Mouse (Mus musculus) lung, embryonic 14.5 days (tissue): ENCODE results near the gene Thy1. TPM values are rescaled to one million over a fixed set of nuclear protein-coding genes. Genes with fewer than 3 reads are reported as not detected.

Experiments
- ATAC-seq: fragments of 200-750 bp; cut with Nextera tagmentation; 2 replicates; pipeline ENCODE4 v1.8.0; 2017; ENCODE audit warnings: mild to moderate bottlenecking, moderate TSS enrichment, moderate library complexity; ENCODE audit not compliant: insufficient read depth
- DNase-seq: peaks from one replicate; pipeline ENCODE4 v3.0.0-alpha.2; 2015
- H3K27ac ChIP-seq: fragments of 300-500 bp; sonication (generic); 2 replicates; pipeline ENCODE4 v1.5.1; 2014; ENCODE audit warnings: low read depth, mild to moderate bottlenecking, moderate library complexity
- H3K27me3 ChIP-seq: fragments of 300-500 bp; sonication (generic); 2 replicates; pipeline ENCODE4 v1.6.1; 2014; ENCODE audit warnings: low read length, control low read depth; ENCODE audit not compliant: insufficient read depth
- H3K36me3 ChIP-seq: fragments of 300-500 bp; sonication (generic); 2 replicates; pipeline ENCODE4 v1.6.1; 2014; ENCODE audit warnings: control low read depth; ENCODE audit not compliant: insufficient read depth
- H3K4me1 ChIP-seq: fragments of 300-500 bp; sonication (generic); 2 replicates; pipeline ENCODE4 v1.6.1; 2014; ENCODE audit warnings: antibody characterized with exemption, control low read depth; ENCODE audit not compliant: insufficient read depth
- H3K4me2 ChIP-seq: fragments of 300-500 bp; sonication (generic); 2 replicates; pipeline ENCODE4 v1.6.1; 2014; ENCODE audit warnings: mild to moderate bottlenecking
- H3K4me3 ChIP-seq: fragments of 300-500 bp; sonication (generic); 2 replicates; pipeline ENCODE4 v1.5.1; 2014; ENCODE audit warnings: low read depth, low read length
- H3K9ac ChIP-seq: fragments of 300-500 bp; sonication (generic); 2 replicates; pipeline ENCODE4 v1.6.1; 2014
- H3K9me3 ChIP-seq: fragments of 300-500 bp; sonication (generic); 2 replicates; pipeline ENCODE4 v1.6.1; 2016; ENCODE audit warnings: low read depth, low read length, control low read depth
- CTCF ChIP-seq: IDR thresholded peaks from 2 replicates; pipeline ENCODE4 v1.5.1; 2016; ENCODE audit warnings: antibody characterized with exemption, low read depth
- WGBS: fragments of 180-500 bp; shearing (Covaris S2); extraction: QIAGEN DNeasy Blood & Tissue Kit; methylation state at CpG from one replicate; pipeline ENCODE4 v1.1.7; 2014; 5-methylcytosine and 5-hydroxymethylcytosine counted together
- polyA plus RNA-seq: library from polyadenylated mRNA; unstranded; fragments of >200 nt; fragmentation: Nextera tagmentation; extraction: Ambion mirVana; gene quantifications from 2 replicates; pipeline ENCODE4 v1.2.1, GENCODE M21; 2014

The Thy1 gene
- 0.46 and 0.70 TPM in 2 replicates for polyA plus RNA-seq

DNA sequence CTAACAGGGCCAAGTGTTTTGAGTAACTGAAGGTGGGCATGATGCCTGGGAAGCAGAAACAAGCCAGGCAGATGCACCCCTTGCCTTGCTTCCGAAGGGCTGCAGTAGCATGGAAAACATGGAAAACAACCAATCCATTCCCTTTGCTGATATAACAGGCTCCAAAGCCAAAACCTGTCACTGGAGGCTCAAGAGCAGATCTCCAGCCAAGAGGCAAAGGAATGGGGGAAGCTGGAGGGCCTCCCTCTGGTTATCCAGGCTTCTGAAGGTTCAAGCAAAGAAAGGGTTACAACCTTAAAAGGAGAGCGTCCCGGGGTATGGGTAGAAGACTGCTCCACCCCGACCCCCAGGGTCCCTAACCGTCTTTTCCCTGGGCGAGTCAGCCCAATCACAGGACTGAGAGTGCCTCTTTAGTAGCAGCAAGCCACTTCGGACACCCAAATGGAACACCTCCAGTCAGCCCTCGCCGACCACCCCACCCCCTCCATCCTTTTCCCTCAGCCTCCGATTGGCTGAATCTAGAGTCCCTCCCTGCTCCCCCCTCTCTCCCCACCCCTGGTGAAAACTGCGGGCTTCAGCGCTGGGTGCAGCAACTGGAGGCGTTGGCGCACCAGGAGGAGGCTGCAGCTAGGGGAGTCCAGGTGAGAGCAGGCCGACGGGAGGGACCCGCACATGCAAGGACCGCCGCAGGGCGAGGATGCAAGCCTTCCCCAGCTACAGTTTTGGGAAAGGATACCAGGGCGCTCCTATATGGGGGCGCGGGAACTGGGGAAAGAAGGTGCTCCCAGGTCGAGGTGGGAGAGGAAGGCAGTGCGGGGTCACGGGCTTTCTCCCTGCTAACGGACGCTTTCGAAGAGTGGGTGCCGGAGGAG lies at the start of gene Thy1:
Gene Thy1 (plus strand): TSS at position 549 of the 872 bp plus-strand sequence.
- peak within 1 kb of the TSS; percentile 7 for H3K4me3 ChIP-seq
- H3K27ac ChIP-seq: no peak within 1 kb of the TSS
- peak; percentile 62 for DNase-seq
- H3K9ac ChIP-seq: no peak within 1 kb of the TSS; the same call in 1 of the 2 replicates
- no peaks in the 10 kb centered on the region for H3K9me3 ChIP-seq
- TF ChIP-seq CTCF: no peak
- H3K27me3 ChIP-seq: peaks cover 36% of the 10 kb centered on the region
- H3K36me3 ChIP-seq: no peaks in the 10 kb centered on the region
- H3K4me2 ChIP-seq: peak within 1 kb of the TSS; percentile 39
- WGBS: 1% methylated on average over 30 of the region's 30 CpGs
- no peaks in the 10 kb centered on the region for H3K4me1 ChIP-seq
- peak; percentile 44; the same call in 1 of the 2 replicates for ATAC-seq

- H3K4me1 ChIP-seq: no peaks in the 10 kb centered on the region; the same call in 1 of the 2 replicates
- no peak overlapping the region for H3K4me2 ChIP-seq
- no peak overlapping the region for H3K4me3 ChIP-seq
- WGBS: 68% methylated on average over 2 of the region's 2 CpGs
- no peak for DNase-seq
- H3K36me3 ChIP-seq: no peaks in the 10 kb centered on the region
- no peaks in the 10 kb centered on the region for H3K27me3 ChIP-seq
- ATAC-seq: no peak
- H3K9ac ChIP-seq: no peak overlapping the region
- TF ChIP-seq CTCF: no peak
- no peaks in the 10 kb centered on the region for H3K9me3 ChIP-seq
- no peak overlapping the region for H3K27ac ChIP-seq
These were observed 45.5 kb upstream of the Thy1 start for GRCm38 (mm10) chr9:43997681-43998080.

DNA sequence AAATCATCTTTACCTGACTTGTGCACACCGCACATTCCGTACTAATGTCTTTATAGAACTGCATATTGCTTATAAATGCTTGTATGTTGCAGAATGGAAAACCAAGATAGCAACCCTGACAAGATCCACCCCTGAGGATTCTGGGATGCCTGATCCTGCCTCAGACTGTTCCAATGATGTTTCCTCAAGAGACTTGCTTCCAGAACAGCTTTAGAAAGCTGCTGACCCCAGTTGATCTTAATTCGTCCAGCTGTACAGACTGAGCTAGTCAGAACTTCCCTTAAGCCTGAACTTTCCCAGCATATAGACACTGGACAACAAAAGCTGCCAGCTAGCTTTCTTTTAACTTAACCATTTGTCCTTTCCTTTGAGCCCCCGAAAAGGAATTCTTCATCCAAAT lies 44.3 kb upstream of the Thy1 start:
- no peaks in the 10 kb centered on the region for H3K9me3 ChIP-seq
- H3K4me1 ChIP-seq: no peaks in the 10 kb centered on the region
- no peak for ATAC-seq
- no peak for TF ChIP-seq CTCF
- no peak overlapping the region for H3K4me3 ChIP-seq
- H3K27ac ChIP-seq: no peak overlapping the region
- H3K36me3 ChIP-seq: no peaks in the 10 kb centered on the region
- WGBS: 74% methylated on average over 4 of the region's 4 CpGs
- H3K9ac ChIP-seq: no peak overlapping the region
- H3K27me3 ChIP-seq: no peaks in the 10 kb centered on the region
- no peak for DNase-seq
- no peak overlapping the region for H3K4me2 ChIP-seq

DNA sequence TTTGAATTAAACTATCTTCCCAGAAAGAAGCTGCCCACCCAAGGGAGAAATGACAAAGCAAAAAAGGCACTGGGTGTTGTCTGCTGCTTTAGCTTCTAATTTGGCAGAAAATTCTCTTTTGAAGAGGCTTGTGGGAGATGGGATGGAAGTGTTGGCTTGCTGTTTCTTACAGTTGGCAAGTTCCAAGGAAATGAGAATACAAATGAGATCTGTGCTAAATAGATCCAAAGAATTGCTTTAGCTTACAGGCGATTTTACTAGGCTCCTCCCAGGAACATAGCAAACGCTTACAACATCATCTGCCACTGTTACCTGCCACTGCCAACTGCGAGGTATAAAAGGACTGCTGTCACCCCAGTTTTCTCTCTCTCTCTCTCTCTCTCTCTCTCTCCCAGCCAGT lies 38.8 kb upstream of the Thy1 start:
- no peak for ATAC-seq

GRCm38 (mm10) chr9:44005305-44005704 lies 37.9 kb upstream of the Thy1 start:
- 83% methylated on average over 3 of the region's 3 CpGs for WGBS
- Histone ChIP-seq H3K27me3 (no peaks in the 10 kb centered on the region), H3K36me3 (no peaks in the 10 kb centered on the region), H3K4me1 (no peaks in the 10 kb centered on the region), H3K9me3 (no peaks in the 10 kb centered on the region), H3K4me2 (no peak overlapping the region), H3K27ac (no peak overlapping the region), H3K4me3 (no peak overlapping the region), H3K9ac (no peak overlapping the region)
- no peak for TF ChIP-seq CTCF
- DNase-seq (no peak), ATAC-seq (no peak)

More for the DNA sequence above, 38.8 kb upstream of the Thy1 start:
- Histone ChIP-seq H3K4me2 (no peak overlapping the region), H3K36me3 (no peaks in the 10 kb centered on the region), H3K4me1 (no peaks in the 10 kb centered on the region), H3K4me3 (no peak overlapping the region), H3K9me3 (no peaks in the 10 kb centered on the region), H3K9ac (no peak overlapping the region), H3K27ac (no peak overlapping the region), H3K27me3 (no peaks in the 10 kb centered on the region)
- 61% methylated on average over 3 of the region's 3 CpGs for WGBS
- no peak for TF ChIP-seq CTCF
- DNase-seq: no peak

DNA sequence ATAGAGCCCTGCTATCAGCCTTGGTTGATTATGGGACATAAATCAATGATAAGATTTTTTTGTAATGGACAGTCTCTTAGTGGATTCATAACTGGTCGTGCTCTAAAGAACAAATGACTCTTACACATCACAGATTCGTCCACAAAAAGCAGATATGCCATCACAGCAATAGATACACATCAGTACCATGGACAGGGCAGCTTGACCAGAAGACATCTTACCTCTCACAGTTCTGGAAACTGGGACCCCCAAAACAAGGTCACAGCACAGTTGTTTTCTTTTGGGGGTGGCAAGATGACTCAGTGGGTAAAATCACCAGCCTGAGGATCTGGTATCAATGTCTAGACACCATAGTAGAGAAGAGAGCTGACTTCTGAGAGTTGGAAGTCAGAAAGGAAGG lies 35.9 kb upstream of the Thy1 start:
- Histone ChIP-seq H3K27ac (no peak overlapping the region), H3K36me3 (no peaks in the 10 kb centered on the region), H3K4me2 (no peak overlapping the region), H3K4me1 (no peaks in the 10 kb centered on the region), H3K4me3 (no peak overlapping the region), H3K9ac (no peak overlapping the region), H3K27me3 (no peaks in the 10 kb centered on the region), H3K9me3 (no peaks in the 10 kb centered on the region)
- DNase-seq (peak; percentile 60), ATAC-seq (no peak)
- TF ChIP-seq CTCF: no peak
- 55% methylated on average over 2 of the region's 2 CpGs for WGBS

DNA sequence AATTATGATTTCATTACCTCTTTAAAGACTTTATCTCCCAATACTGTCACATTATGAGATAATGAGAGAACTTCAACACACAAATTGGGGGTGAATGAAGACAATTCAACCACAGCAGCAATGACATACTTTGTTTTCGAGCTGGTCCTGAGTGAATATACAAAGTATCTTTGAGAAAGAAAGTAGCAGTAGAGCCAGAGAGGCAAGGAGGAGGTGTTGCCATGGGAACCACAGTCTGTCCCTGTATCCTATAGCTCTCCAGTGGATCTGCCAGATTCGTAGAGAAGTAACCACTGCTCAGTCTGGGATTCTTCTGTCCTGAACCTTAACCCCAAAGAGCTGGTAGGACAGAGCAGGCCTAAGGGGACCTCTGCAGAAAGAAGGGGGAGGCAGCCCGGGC lies 35.2 kb upstream of the Thy1 start:
- Histone ChIP-seq H3K4me1 (no peaks in the 10 kb centered on the region), H3K4me3 (no peak overlapping the region), H3K27ac (no peak overlapping the region), H3K9ac (no peak overlapping the region), H3K27me3 (no peaks in the 10 kb centered on the region), H3K36me3 (no peaks in the 10 kb centered on the region), H3K4me2 (no peak overlapping the region), H3K9me3 (no peaks in the 10 kb centered on the region)
- ATAC-seq (no peak), DNase-seq (no peak)
- TF ChIP-seq CTCF: no peak
- 73% methylated on average over 3 of the region's 3 CpGs for WGBS
